Mouse (Mus musculus): ENCODE data around the gene Map4.
"Not testable (repeated sequence)": the region's sequence is repeated elsewhere in the genome, so short reads cannot be mapped to it uniquely, and the experiment has no call there.

The Map4 gene

GRCm38 (mm10) chr9:110062861-110063260 lies 131.6 kb downstream of the Map4 start:
- no peak for DNase-seq (ENCODE audit: low spot score in 2 of 2)

- DNase-seq (ENCODE audit: low spot score in 2 of 2): no peak
Observed at GRCm38 (mm10) chr9:110064641-110065040, 133.4 kb downstream of the Map4 start.

GRCm38 (mm10) chr9:110068745-110069144 lies 137.5 kb downstream of the Map4 start:
- DNase-seq (ENCODE audit: low spot score in 2 of 2): no peak

- no peak for DNase-seq (ENCODE audit: low spot score in 2 of 2)
Observed at GRCm38 (mm10) chr9:110070358-110070757, 139.1 kb downstream of the Map4 start.

GRCm38 (mm10) chr9:110071011-110071410 lies 139.8 kb downstream of the Map4 start:
- no peak for DNase-seq (ENCODE audit: low spot score in 2 of 2)

GRCm38 (mm10) chr9:110071843-110072242 lies 140.6 kb downstream of the Map4 start:
- peak; percentile 63 to 84 for DNase-seq (ENCODE audit: low spot score in 2 of 2)

GRCm38 (mm10) chr9:110076468-110076867 lies 145.2 kb downstream of the Map4 start:
- DNase-seq (ENCODE audit: low spot score in 2 of 2): not testable (repeated sequence)

- no peak for DNase-seq (ENCODE audit: low spot score in 2 of 2)
Observed at GRCm38 (mm10) chr9:110081066-110081465, 149.8 kb downstream of the Map4 start.

- no peak for DNase-seq (ENCODE audit: low spot score in 2 of 2)
Observed at GRCm38 (mm10) chr9:110084201-110084964, 153.1 kb downstream of the Map4 start.

- no peak for DNase-seq (ENCODE audit: low spot score in 2 of 2)
Observed at GRCm38 (mm10) chr9:110085693-110086092, 154.4 kb downstream of the Map4 start.

- no peak for DNase-seq (ENCODE audit: low spot score in 2 of 2)
Observed at GRCm38 (mm10) chr9:110093303-110093702, 162.0 kb downstream of the Map4 start.

- DNase-seq (ENCODE audit: low spot score in 2 of 2): no peak
Observed at GRCm38 (mm10) chr9:110094761-110095160, 163.5 kb downstream of the Map4 start.

GRCm38 (mm10) chr9:110097791-110098190 lies 166.5 kb downstream of the Map4 start:
- DNase-seq (ENCODE audit: low spot score in 2 of 2): no peak

GRCm38 (mm10) chr9:110100627-110101600 lies 169.7 kb downstream of the Map4 start:
- peak; percentile 92 to 98 for DNase-seq (ENCODE audit: low spot score in 2 of 2)

- DNase-seq (ENCODE audit: low spot score in 2 of 2): no peak
Observed at GRCm38 (mm10) chr9:110116353-110116976, 185.2 kb downstream of the Map4 start.

- peak; percentile 81 to 92 for DNase-seq (ENCODE audit: low spot score in 2 of 2)
Observed at GRCm38 (mm10) chr9:110116977-110117778, 185.9 kb downstream of the Map4 start, which contains the start of gene Smarcc1. Gene Smarcc1 (plus strand): TSS chr9:110117708.

GRCm38 (mm10) chr9:110117779-110118139 lies 186.5 kb downstream of the Map4 start, which contains the start of gene Dhx30:
Gene Dhx30 (minus strand): TSS chr9:110117830.
- no peak for DNase-seq (ENCODE audit: low spot score in 2 of 2)

GRCm38 (mm10) chr9:110118249-110118648 lies 187.0 kb downstream of the Map4 start:
- no peak for DNase-seq (ENCODE audit: low spot score in 2 of 2)

- no peak for DNase-seq (ENCODE audit: low spot score in 2 of 2)
Observed at GRCm38 (mm10) chr9:110121424-110121823, 190.2 kb downstream of the Map4 start.

- no peak for DNase-seq (ENCODE audit: low spot score in 2 of 2)
Observed at GRCm38 (mm10) chr9:110123322-110123721, 192.1 kb downstream of the Map4 start.

- DNase-seq (ENCODE audit: low spot score in 2 of 2): not testable (repeated sequence)
Observed at GRCm38 (mm10) chr9:110124008-110124540, 192.8 kb downstream of the Map4 start.
